Mouse (Mus musculus) kidney, adult 9 months (tissue): ENCODE data around the gene A630001G21Rik.
"Not testable (repeated sequence)": the region's sequence is repeated elsewhere in the genome, so short reads cannot be mapped to it uniquely, and the experiment has no call there.

Experiments
- DNase-seq: peaks from one replicate; pipeline ENCODE4 v3.0.0; 2022

A630001G21Rik gene

GRCm38 (mm10) chr1:85778436-85778835 lies at the start of gene A630001G21Rik:
Gene A630001G21Rik, minus strand, starts transcription at chr1:85778643.
- DNase-seq, result no peak

DNA sequence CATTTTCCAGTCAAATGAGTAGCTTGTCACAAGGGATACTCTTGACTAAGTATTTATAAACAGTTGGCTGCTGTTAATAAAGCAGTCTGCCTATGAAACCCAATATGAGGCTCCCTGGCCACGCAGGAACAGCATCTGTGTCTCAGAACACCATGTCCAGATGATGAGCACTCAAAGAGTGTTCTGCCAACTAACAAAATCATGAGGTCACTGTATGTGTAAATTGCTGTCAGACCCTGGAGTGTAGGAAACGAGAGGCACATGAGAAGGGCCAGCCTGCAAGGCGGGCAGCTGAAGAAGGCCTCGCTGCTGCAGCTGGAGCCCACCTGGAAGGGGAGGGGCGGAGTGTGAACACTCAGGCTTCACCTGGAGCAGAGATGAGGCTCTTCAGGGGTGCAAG lies 48.7 kb upstream of the A630001G21Rik start:
- DNase-seq, result no peak

DNA sequence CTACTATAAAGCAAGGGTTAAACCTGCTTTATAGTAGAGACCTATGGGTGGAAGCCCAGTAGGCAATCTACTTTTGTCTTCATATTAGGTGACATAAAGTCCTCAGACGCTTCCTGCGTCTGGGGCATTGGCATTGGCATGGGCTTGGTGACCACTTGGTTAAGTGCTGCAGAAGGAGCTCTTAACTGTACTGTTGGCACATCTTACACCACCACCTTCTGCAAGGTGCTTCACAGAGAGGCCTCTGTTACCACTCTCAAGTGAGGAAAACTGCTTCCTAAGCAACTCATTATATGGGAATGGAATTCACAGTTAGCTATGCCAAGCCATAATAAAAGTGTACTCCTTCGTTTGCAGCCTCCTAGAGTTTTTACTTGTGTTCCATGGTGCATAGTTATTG lies 46.5 kb upstream of the A630001G21Rik start:
- no peak for DNase-seq

DNA sequence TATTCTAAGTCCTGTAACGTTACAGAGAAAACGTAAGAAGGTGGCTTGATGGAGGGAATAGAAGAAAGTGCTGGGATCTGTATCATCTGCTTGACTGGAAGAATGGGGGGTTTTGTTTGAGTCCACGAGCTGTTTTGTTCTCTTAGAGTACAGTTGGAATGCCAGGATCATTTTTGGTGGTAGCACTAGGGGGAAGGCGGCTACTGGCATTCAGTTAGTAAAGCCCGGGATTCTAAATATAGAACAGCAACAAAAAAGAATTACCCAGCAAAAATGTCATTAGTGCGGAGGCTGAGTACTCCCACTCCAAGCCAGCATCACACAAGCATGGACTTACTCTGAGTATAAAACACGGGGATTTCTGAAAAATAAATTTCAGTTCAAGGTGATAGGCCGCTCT lies 43.8 kb upstream of the A630001G21Rik start:
- DNase-seq, result no peak

DNA sequence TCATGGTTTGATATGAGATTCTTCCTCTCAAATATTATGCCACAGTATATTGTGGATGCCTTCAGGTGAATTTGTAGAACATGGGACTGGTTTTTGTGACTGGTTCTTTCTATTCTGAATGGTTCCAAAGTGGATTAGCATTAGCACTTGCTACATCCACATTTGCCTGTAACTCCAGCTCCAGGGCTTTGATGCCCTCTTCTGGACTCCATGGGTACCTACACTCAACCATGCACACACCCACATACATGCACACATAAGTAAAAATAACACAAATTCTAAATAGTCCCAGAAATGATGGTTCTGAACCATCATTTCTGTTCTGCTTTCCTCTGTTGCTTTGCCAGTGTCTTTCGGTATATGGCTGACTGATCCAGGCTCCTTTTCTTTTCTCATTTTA lies 41.3 kb upstream of the A630001G21Rik start:
- DNase-seq, result no peak

- no peak for DNase-seq
Measured at GRCm38 (mm10) chr1:85818121-85818520, 39.7 kb upstream of the A630001G21Rik start.

GRCm38 (mm10) chr1:85814213-85814612 lies 35.8 kb upstream of the A630001G21Rik start:
- DNase-seq, result not testable (repeated sequence)

- no peak for DNase-seq
Measured at GRCm38 (mm10) chr1:85810787-85811186, 32.3 kb upstream of the A630001G21Rik start.

GRCm38 (mm10) chr1:85810343-85810742 lies 31.9 kb upstream of the A630001G21Rik start:
- DNase-seq, result peak; percentile 30

DNA sequence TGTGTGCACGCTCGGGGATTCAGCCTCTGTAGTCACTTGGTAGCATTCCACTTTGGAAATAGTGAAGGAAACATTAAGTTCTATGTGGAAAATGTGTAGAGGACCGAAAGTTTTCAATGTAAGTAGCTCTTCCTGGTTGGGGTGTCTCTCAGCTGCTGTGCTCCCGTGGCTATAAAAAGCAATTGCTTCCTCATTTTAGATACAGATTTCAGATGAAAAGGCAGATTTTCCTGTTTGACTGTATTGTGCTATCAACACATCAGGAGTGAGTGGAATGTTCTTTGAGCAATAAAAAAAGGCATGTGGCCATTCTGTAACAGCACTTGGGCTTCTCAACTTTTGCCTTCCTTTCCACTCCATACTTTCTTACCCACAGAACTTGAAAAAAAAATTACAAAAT lies 30.8 kb upstream of the A630001G21Rik start:
- DNase-seq, result no peak

DNA sequence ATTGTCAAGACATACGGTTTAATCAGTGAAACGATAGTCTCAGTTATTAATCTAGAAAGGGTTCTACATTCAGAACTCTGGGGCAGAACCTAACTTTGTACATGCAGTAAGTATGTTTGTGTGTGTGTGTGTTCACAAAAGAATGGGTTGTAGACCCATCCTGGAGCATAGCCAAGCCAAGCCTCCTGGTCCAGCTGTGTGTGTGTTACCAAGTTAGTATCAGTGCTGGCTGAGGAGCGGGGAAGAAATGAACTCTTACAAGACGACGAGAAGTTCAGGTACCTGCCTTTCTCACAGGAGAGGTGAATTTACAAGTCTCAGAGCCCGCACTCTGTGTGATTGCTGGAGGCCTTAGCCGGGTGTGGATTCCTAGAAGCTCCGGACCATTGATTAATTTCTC lies 26.1 kb upstream of the A630001G21Rik start:
- no peak for DNase-seq

DNA sequence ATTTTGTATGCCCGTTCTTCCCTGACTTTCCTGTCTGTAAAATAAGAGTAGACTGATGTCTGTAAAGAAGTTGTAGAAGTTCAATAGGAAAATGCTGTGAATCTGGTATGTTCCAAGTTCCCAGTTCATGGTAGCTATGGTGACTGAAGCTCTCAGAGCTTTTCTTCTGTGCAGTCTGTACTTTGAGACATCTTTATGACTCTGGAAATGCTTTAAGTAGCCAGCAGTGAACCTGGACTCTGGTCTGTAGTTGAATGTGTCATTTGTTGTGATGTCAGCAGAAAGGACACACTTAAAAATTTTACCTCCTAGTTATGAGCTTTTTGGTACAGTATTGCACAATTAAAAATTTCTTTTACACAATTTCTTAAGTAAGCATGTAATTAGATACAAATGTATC lies 24.1 kb upstream of the A630001G21Rik start:
- DNase-seq, result no peak

- no peak for DNase-seq
Measured at GRCm38 (mm10) chr1:85799776-85800175, 21.3 kb upstream of the A630001G21Rik start.

- DNase-seq, result no peak
Measured at GRCm38 (mm10) chr1:85795196-85795595, 16.8 kb upstream of the A630001G21Rik start.

GRCm38 (mm10) chr1:85794106-85794771 lies 15.8 kb upstream of the A630001G21Rik start:
- DNase-seq, result peak; percentile 64

GRCm38 (mm10) chr1:85793208-85794105 lies 15.0 kb upstream of the A630001G21Rik start, which contains the start of gene Cab39:
Gene Cab39, plus strand, starts transcription at chr1:85793441.
- peak; percentile 85 for DNase-seq

DNA sequence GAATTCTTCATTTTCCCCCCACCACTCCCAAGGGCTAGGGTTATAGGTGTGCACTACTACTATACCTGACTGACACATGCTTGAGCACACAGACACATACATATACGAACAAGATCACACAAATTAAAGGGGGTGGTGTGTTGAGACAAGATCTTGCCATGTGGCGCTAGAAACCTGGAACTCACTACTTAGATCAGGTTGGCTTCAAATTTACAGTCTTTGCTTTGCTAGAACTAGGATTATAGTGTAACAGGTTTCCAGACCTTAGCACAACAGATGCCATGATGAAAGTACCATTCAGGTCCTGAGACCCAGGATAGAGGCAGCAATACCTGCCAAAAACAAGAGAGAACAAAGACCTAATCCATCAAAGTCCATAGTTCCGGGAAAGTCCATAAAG lies 13.0 kb upstream of the A630001G21Rik start:
- no peak for DNase-seq

DNA sequence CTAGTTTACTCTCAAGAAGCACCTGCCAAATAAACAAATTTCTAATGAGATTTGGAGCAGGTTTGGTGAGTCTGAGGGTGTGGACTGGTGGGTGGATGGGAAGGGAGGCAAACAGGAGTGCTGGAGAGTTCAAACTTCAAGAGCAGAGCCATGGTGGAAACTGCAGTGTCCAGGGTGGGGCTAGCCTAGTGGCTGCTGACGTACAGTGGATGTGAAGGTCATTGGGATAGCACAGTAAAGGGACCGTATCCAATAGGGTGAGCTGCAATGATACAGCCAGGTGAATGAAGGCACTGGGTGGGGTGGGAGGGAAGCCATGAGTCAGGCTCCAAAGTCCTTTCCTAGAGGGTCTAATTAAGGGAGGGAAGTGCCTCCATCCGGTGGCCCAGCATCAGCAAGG lies 12.1 kb upstream of the A630001G21Rik start:
- no peak for DNase-seq

DNA sequence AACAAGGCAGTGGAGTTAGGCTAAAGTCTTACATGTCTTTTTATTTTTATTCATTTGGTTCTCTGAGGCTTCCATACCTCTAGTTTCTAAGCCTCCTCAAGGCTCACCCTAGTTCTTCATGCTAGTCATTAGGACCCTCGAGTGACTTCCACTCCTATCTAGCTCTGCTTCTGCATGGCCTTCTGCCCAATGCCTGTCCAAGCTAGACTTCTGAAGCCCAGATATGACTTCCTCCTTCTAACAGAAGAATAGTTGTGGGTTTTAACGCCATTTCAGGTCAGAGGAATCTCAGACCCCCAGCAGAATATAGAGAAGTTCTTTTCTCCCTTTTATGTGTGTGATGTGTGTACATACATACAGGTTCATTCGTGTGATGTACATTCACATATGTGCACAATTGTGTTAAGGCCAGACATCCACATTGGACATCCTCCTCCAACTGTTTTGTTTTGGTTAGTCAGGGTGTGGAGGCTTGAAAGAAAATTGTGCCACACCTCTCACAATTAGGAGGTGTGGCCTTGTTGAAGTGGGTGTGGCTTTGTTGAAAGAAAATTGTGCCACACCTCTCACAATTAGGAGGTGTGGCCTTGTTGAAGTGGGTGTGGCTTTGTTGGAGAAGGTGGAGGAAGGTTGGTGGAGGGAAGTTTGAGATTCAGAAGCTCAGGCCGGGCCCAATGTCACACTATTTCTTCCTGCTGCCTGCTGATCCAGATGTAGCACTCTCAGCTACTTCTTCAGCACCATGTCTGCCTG lies 1.2 kb upstream of the A630001G21Rik start:
- no peak for DNase-seq

GRCm38 (mm10) chr1:85779012-85779411 lies 569 bp upstream of the A630001G21Rik start:
- no peak for DNase-seq

GRCm38 (mm10) chr1:85776154-85776553 lies 2.3 kb downstream of the A630001G21Rik start:
- no peak for DNase-seq

GRCm38 (mm10) chr1:85775136-85775535 lies 3.3 kb downstream of the A630001G21Rik start:
- DNase-seq, result no peak

DNA sequence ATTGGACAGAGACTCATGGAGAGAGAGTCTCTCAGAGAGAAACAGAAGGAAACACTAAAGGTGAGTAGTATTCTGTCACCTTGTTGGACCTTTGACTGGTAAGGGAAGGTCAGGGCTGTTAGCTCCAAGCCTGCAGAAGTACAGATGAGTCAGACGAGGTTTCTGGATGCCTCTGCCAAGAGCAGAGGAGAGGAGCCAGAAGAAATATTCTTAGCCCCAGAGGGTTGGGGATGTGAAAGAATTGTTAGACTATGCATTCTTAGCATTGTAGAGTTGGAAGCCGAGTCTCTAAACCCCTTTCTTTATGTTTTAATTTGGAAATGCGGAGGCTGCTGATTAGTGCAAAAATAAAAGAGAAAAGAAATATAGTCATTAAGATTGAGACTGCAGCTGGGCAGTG lies 6.5 kb downstream of the A630001G21Rik start:
- DNase-seq, result no peak
